Mouse (Mus musculus) intestine, embryonic 16.5 days (tissue): ENCODE results near the gene Ddx49. TPM values are rescaled to one million over a fixed set of nuclear protein-coding genes. Genes with fewer than 3 reads are reported as not detected.

ENCODE experiments used
- ATAC-seq: fragments of 200-750 bp; cut with Nextera tagmentation; 2 replicates; pipeline ENCODE4 v1.8.0; 2017; ENCODE audit warnings: moderate TSS enrichment, moderate library complexity
- H3K27ac ChIP-seq: fragments of 300-500 bp; sonication (generic); 2 replicates; pipeline ENCODE4 v1.5.1; 2014; ENCODE audit warnings: mild to moderate bottlenecking, low read length
- H3K27me3 ChIP-seq: fragments of 300-500 bp; sonication (generic); replicated peaks from 2 replicates; pipeline ENCODE4 v1.6.1; 2014; ENCODE audit warnings: low read length, control low read depth, mixed read lengths; ENCODE audit not compliant: control insufficient read depth, insufficient read depth
- H3K36me3 ChIP-seq: fragments of 300-500 bp; sonication (generic); 2 replicates; pipeline ENCODE4 v1.6.1; 2014; ENCODE audit warnings: low read length, control low read depth; ENCODE audit not compliant: control insufficient read depth, insufficient read depth
- H3K4me1 ChIP-seq: fragments of 300-500 bp; sonication (generic); 2 replicates; pipeline ENCODE4 v1.6.1; 2014; ENCODE audit warnings: low read length, control low read depth, mixed read lengths; ENCODE audit not compliant: control insufficient read depth, insufficient read depth
- H3K4me2 ChIP-seq: fragments of 300-500 bp; sonication (generic); 2 replicates; pipeline ENCODE4 v1.6.1; 2014; ENCODE audit warnings: low read depth, low read length, control low read depth
- H3K4me3 ChIP-seq: fragments of 300-500 bp; sonication (generic); 2 replicates; pipeline ENCODE4 v1.5.1; 2014; ENCODE audit warnings: mild to moderate bottlenecking, low read length
- H3K9ac ChIP-seq: fragments of 300-500 bp; sonication (generic); 2 replicates; pipeline ENCODE4 v1.6.1; 2014; ENCODE audit warnings: low read depth, low read length
- H3K9me3 ChIP-seq: fragments of 300-500 bp; sonication (generic); 2 replicates; pipeline ENCODE4 v1.6.1; 2016; ENCODE audit warnings: low read length, control low read depth; ENCODE audit not compliant: control insufficient read depth
- WGBS: fragments of 180-500 bp; shearing (Covaris S2); extraction: QIAGEN DNeasy Blood & Tissue Kit; methylation state at CpG from one replicate; pipeline ENCODE4 v1.1.7; 2014; 5-methylcytosine and 5-hydroxymethylcytosine counted together
- polyA plus RNA-seq: library from polyadenylated mRNA; unstranded; fragments of >200 nt; fragmentation: Nextera tagmentation; extraction: Ambion mirVana; gene quantifications from 2 replicates; pipeline ENCODE4 v1.2.1, GENCODE M21; 2015

The Ddx49 gene
- polyA plus RNA-seq: 44.2 and 48.4 TPM in 2 replicates

DNA sequence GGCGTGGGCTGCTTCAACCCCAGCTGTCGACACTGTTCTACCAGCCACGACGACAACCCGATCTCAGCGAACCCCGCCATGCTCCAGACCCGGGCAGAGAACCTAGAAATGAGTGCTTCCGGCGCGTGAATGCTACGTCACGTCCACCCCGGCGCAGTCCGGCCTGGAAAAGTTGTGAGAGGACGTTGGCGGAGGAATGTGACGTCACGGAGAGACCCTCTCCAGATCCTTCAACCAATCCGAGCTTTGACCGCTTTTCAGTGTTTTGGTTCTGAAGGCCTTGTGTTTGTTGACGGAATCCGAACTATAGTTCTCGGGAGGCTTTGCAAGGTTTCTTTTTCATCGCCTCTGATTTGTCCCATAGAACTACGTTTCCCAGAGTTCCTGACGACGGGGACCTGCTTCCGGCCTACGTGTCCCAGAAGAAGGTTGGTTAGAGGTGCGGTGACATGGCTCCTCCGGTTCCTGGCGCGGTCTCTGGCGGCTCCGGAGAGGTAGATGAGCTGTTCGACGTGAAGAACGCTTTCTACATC, at the start of gene Ddx49, which contains the start of gene Cope:
TSS of gene Ddx49 (minus strand) at position 132 of the 533 bp plus-strand sequence.
TSS of gene Cope (plus strand) at position 161 of the 533 bp plus-strand sequence.
- Histone ChIP-seq H3K4me1 (peaks cover 12% of the 10 kb centered on the region), H3K27ac (peak within 1 kb of the TSS; percentile 67; the same call in 1 of the 2 replicates), H3K27me3 (no peaks in the 10 kb centered on the region), H3K9me3 (no peaks in the 10 kb centered on the region), H3K9ac (peak within 1 kb of the TSS; percentile 84), H3K36me3 (peaks cover 20% of the 10 kb centered on the region), H3K4me3 (peak within 1 kb of the TSS; percentile 78), H3K4me2 (peak within 1 kb of the TSS; percentile 72)
- peak; percentile 92 for ATAC-seq
- WGBS: under 1% methylated on average over 40 of the region's 40 CpGs

DNA sequence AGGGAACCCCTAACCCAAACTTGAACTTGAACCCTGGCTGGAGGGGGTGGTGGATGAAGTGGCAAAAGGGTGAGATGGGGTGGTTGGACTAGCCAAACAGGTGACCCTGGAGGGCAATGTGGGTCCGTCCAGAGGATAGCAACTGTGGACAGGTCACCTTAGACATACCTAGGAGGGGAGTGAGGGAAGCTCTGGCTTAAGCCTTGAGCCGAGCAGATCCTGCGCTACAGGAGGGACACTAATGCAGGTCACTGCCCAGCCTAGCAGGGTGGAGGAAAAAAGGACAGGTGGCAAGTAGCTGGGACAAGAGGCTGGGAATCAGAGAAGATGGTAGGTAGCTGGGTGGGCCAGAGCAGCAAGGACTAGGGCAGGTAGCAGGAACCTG, 49.7 kb upstream of the Ddx49 start:
- WGBS: 21% methylated on average over 3 of the region's 3 CpGs

DNA sequence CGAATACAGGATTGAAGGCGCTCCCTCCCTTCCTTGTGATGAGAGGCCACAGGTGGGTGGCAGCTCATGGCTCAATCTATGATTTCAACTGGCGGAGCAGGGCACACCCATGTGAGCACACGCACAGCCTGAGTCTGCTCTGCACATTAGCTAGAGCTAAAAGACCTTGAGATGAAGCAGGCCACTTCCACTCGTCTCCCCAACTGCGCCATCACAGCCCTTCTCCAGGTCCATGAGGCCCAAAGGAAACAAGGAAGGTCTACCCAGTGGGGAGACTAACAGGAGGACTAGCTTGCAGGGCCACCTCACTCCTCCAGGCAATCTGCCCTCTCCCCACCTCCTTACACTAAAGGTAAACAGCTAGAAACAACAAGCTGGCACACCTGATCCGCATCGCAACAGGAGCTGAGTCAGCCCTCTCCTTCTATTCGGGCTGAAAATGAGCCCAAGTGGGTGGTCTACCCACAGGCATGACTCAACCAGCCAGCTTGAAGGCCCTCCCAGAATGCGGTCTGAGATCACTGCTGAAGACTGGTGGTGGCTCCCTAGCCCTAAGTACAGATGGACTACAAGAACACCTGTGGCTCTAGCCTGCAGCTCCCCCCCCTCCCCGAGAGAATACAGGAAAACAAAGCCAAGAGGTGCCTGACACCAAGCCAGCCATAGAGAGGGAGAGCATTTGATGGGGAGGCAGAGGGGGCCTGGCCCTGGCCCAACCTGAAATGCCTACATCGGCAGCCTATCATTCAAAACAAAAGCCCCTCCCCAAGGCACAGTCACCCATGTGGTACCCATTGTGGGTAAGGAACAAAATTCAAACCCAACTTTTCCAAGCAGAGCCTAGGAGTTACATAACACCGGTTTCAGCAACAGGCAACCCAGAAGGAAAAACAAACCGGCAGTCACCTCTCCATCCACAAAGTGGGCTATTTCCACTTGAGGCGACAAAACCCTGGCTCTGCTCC, 49.0 kb upstream of the Ddx49 start:
- Histone ChIP-seq H3K4me2 (peak overlapping the region; percentile 90), H3K36me3 (0 out of 2 replicates have a peak, but pooled peaks cover 5% of the 10 kb centered on the region), H3K9ac (peak overlapping the region; percentile 97), H3K4me3 (peak overlapping the region; percentile 99), H3K27ac (0 out of 2 replicates have a peak overlapping the region, but pooled peaks have one; percentile 14), H3K9me3 (no peaks in the 10 kb centered on the region), H3K27me3 (no peaks in the 10 kb centered on the region), H3K4me1 (peaks cover 46% of the 10 kb centered on the region)
- no peak for ATAC-seq
- 30% methylated on average over 15 of the region's 15 CpGs for WGBS

More for the DNA sequence above, 49.7 kb upstream of the Ddx49 start:
- H3K27me3 ChIP-seq: no peaks in the 10 kb centered on the region
- H3K36me3 ChIP-seq: 0 out of 2 replicates have a peak, but pooled peaks cover 5% of the 10 kb centered on the region
- no peak for ATAC-seq
- H3K27ac ChIP-seq: peak overlapping the region; percentile 83; the same call in 1 of the 2 replicates
- peak overlapping the region; percentile 97 for H3K9ac ChIP-seq
- no peaks in the 10 kb centered on the region for H3K9me3 ChIP-seq
- H3K4me2 ChIP-seq: peak overlapping the region; percentile 90
- peak overlapping the region; percentile 99 for H3K4me3 ChIP-seq
- peaks cover 46% of the 10 kb centered on the region for H3K4me1 ChIP-seq

GRCm38 (mm10) chr8:70347860-70348420, 45.7 kb upstream of the Ddx49 start:
- Histone ChIP-seq H3K4me1 (peaks cover 38% of the 10 kb centered on the region), H3K36me3 (peaks cover 5% of the 10 kb centered on the region; the same call in 1 of the 2 replicates), H3K4me2 (no peak overlapping the region), H3K9ac (no peak overlapping the region), H3K27ac (no peak overlapping the region), H3K27me3 (no peaks in the 10 kb centered on the region), H3K9me3 (no peaks in the 10 kb centered on the region), H3K4me3 (no peak overlapping the region)
- ATAC-seq: no peak
- 88% methylated on average over 1 of the region's 1 CpGs for WGBS

DNA sequence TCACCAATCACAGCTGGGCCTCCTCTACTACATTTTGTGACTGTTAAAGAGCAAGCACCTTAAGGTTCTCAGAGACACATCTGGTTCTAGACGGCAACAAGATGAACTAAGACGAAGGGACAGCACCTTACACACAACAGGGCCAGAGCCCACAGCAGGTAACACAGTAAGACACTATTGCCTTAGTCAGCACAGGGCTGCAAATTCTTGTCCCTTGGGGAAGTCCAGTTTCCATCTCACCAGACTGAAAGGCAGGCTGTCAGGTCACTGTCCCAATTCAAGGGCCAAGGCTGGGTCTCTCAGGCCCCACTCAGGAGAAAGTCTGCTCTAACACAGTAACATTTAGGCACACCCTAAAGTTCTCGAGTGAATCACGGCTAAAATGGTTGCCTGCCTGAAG, 45.2 kb upstream of the Ddx49 start:
- no peak overlapping the region for H3K4me3 ChIP-seq
- H3K27me3 ChIP-seq: no peaks in the 10 kb centered on the region
- H3K4me2 ChIP-seq: no peak overlapping the region
- H3K9me3 ChIP-seq: no peaks in the 10 kb centered on the region
- no peak overlapping the region for H3K27ac ChIP-seq
- 75% methylated on average over 4 of the region's 4 CpGs for WGBS
- H3K36me3 ChIP-seq: peaks cover 5% of the 10 kb centered on the region; the same call in 1 of the 2 replicates
- no peak overlapping the region for H3K9ac ChIP-seq
- no peak for ATAC-seq
- peaks cover 38% of the 10 kb centered on the region for H3K4me1 ChIP-seq

DNA sequence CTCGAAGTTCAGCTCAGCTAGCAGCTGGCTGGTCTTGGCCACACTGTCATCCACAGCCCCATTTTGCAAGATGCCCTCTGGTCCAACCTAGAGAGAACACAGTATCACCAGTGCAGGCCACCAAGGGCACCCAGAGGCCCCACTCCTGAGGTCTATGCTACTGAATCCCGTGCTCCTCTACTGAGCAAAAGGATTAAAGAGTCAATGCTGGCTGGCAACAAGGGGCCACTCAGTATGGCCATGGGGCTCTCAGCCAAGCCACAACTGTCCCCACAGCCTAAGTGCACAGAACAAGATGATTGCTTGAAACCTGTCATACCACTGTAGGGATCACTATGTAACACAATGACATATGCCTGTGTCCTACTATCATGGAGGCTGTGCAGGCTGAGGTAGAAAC, 42.0 kb upstream of the Ddx49 start:
- Histone ChIP-seq H3K9me3 (no peaks in the 10 kb centered on the region), H3K27ac (no peak overlapping the region), H3K27me3 (no peaks in the 10 kb centered on the region), H3K4me1 (peaks cover 14% of the 10 kb centered on the region), H3K4me2 (no peak overlapping the region), H3K9ac (no peak overlapping the region), H3K4me3 (no peak overlapping the region), H3K36me3 (peaks cover 22% of the 10 kb centered on the region)
- 83% methylated on average over 2 of the region's 2 CpGs for WGBS
- no peak for ATAC-seq

GRCm38 (mm10) chr8:70343696-70344095, 41.4 kb upstream of the Ddx49 start:
- 54% methylated on average over 6 of the region's 6 CpGs for WGBS
- no peak overlapping the region for H3K4me2 ChIP-seq
- no peak overlapping the region for H3K27ac ChIP-seq
- no peak overlapping the region for H3K4me3 ChIP-seq
- no peak overlapping the region for H3K9ac ChIP-seq
- peaks cover 8% of the 10 kb centered on the region for H3K4me1 ChIP-seq
- no peak for ATAC-seq
- H3K9me3 ChIP-seq: no peaks in the 10 kb centered on the region
- peaks cover 23% of the 10 kb centered on the region for H3K36me3 ChIP-seq
- no peaks in the 10 kb centered on the region for H3K27me3 ChIP-seq

DNA sequence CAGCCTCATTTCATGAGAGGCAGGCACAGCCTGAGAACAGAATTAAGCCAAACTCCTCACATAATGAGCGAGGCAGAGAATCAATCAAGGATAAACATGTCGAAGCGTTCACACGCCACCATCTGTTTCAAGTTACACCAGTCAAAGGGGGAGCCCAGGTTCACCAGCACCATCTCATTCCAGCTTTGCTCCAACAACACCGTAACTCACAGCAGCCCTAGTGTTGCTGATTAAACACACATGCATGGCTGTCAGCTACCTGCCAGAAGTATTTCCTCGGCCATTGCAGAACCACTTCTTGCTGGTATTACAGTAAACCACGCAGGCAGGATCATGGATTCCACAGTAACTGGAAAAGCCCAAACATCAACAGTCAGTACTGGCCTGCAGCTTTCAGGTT, 40.8 kb upstream of the Ddx49 start:
- H3K27ac ChIP-seq: no peak overlapping the region
- H3K4me1 ChIP-seq: peaks cover 3% of the 10 kb centered on the region
- no peak overlapping the region for H3K9ac ChIP-seq
- ATAC-seq: no peak
- peaks cover 28% of the 10 kb centered on the region for H3K36me3 ChIP-seq
- no peak overlapping the region for H3K4me3 ChIP-seq
- no peaks in the 10 kb centered on the region for H3K9me3 ChIP-seq
- H3K27me3 ChIP-seq: no peaks in the 10 kb centered on the region
- no peak overlapping the region for H3K4me2 ChIP-seq
- WGBS: 63% methylated on average over 7 of the region's 7 CpGs

DNA sequence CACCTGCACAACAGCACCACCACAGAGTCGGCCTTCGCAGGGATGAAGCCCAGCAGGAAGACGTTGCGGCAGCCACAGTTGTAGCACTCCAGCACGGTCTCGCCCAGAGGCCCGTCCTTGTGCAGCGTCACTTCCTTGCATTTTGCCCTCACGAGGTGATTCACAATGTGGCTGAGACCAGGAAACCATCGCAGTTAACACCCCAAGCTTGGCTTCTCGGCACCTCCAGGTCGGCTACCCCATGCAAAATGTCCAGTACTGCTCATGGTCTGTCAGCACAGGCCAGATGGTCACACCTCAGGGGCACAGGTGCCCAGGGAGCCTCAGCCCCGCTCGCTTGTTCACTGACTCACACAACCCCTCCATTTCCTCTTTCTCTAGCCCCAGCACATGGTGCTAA, 39.7 kb upstream of the Ddx49 start:
- Histone ChIP-seq H3K4me2 (no peak overlapping the region), H3K4me3 (no peak overlapping the region), H3K4me1 (no peaks in the 10 kb centered on the region), H3K36me3 (peaks cover 36% of the 10 kb centered on the region), H3K9me3 (no peaks in the 10 kb centered on the region), H3K27me3 (no peaks in the 10 kb centered on the region), H3K27ac (no peak overlapping the region), H3K9ac (no peak overlapping the region)
- 87% methylated on average over 14 of the region's 14 CpGs for WGBS
- ATAC-seq: no peak
